Mouse (Mus musculus) olfactory bulb, adult 2 months (tissue): ENCODE results near the gene Gm14418. TPM values are rescaled to one million over a fixed set of nuclear protein-coding genes. Genes with fewer than 3 reads are reported as not detected.
"Not testable (repeated sequence)": the region's sequence is repeated elsewhere in the genome, so short reads cannot be mapped to it uniquely, and the experiment has no call there.

ENCODE experiments used
- H3K27ac ChIP-seq: fragments of 200-500 bp; 2 replicates; pipeline ENCODE4 v1.5.1; 2012; ENCODE audit warnings: low read depth, low read length; ENCODE audit not compliant: insufficient read depth
- H3K4me1 ChIP-seq: fragments of 200-500 bp; 2 replicates; pipeline ENCODE4 v1.6.1; 2012; ENCODE audit warnings: low read length; ENCODE audit not compliant: control insufficient read depth, insufficient read depth
- H3K4me3 ChIP-seq: fragments of 200-500 bp; 2 replicates; pipeline ENCODE4 v1.5.1; 2012; ENCODE audit warnings: mild to moderate bottlenecking, low read depth, low read length, moderate library complexity; ENCODE audit not compliant: insufficient read depth
- WGBS: fragments of 180-500 bp; shearing (Covaris S2); methylation state at CpG from one replicate; pipeline ENCODE4 v1.1.7; 2018; 5-methylcytosine and 5-hydroxymethylcytosine counted together
- polyA plus RNA-seq: library from polyadenylated mRNA; stranded (reverse); fragments of >200 nt; gene quantifications from 2 replicates; pipeline ENCODE4 v1.2.4, GENCODE M21; 2012; ENCODE audit warnings: low replicate concordance; ENCODE audit not compliant: missing spikeins, insufficient read depth, insufficient read length

Gene Gm14418
- polyA plus RNA-seq = not detected in 2 replicates

GRCm38 (mm10) chr2:177398096-177398495, at the start of gene Gm14418:
TSS of gene Gm14418 (minus strand) at chr2:177398320.
- not testable (repeated sequence) for H3K27ac ChIP-seq, H3K4me1 ChIP-seq
- WGBS = 34% methylated on average over 6 of the region's 6 CpGs
- H3K4me3 ChIP-seq = peak within 1 kb of the TSS; percentile 39

Other genes starting within 250 kb of the Gm14418 start
- gene Gm14410, start 191.9 kb downstream of the Gm14418 start, polyA plus RNA-seq = not detected in 2 replicates
- not detected in 2 replicates for gene Gm14409, start 131.3 kb downstream of the Gm14418 start, polyA plus RNA-seq
- not detected in 2 replicates for gene Gm14412, start 74.0 kb downstream of the Gm14418 start, polyA plus RNA-seq
- gene Zfp970, start 66.4 kb upstream of the Gm14418 start, polyA plus RNA-seq = 263 TPM in 1 of 2 replicates, not detected in the other
- gene Gm14403, start 99.9 kb upstream of the Gm14418 start, polyA plus RNA-seq = not detected in 2 replicates
- gene Gm14406, start 179.9 kb upstream of the Gm14418 start, polyA plus RNA-seq = not detected in 2 replicates